Comparison of ENCODE assay signal across 17 mouse cellular contexts in the genomic region with DNA sequence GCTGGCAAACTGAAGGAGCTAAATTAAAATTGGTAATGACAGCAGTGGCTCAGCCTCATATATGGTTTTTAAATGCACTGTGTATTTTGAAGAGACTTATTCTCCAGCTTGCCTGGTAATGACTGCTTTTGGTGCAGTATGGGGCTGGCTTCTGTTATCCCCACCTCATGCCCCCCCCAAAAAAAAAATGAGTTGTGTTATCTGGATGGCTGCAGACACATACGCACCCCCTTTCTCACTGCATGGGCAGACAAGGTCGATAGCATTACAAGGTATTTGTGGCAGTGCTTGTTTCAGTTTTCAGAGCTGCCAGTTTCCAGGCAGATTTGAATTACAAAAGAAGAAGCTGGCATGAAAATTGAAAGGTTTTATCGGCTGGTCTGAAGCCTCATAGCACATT.
DNase-seq lines count a peak whose midpoint lies in the region; ATAC-seq and TF ChIP-seq lines count a peak whose summit lies in the region.
"Had no signal": no experiment of that assay in that cellular context is flagged by ENCODE, and none has a peak within 500 bp of the region (broad histone marks: within the 10 kb centered on the region; RNA-seq: fewer than 3 reads in every experiment).

No protein-coding gene starts in this region.

- no peak for TF ChIP-seq POLR2A in brain, embryonic 14.5 days (IDR thresholded peaks at IDR 0.05; ENCODE audit: borderline replicate concordance, extremely low read depth, insufficient read depth, insufficient read length, poor library complexity, severe bottlenecking)

- H3K27me3 ChIP-seq in hindbrain, embryonic 11.5 days (ENCODE audit: control insufficient read depth, insufficient read depth, low read length), result no peaks in the 10 kb centered on the region
- H3K27me3 ChIP-seq in hindbrain, embryonic 10.5 days (ENCODE audit: insufficient read depth, poor library complexity, severe bottlenecking), result no peaks in the 10 kb centered on the region
- H3K27me3 ChIP-seq in hindbrain, embryonic 14.5 days (ENCODE audit: control insufficient read depth, insufficient read depth, low read length), result no peaks in the 10 kb centered on the region
- H3K27me3 ChIP-seq: lung, embryonic 15.5 days had no signal

- no peaks in the 10 kb centered on the region for H3K36me3 ChIP-seq in hindbrain, embryonic 11.5 days (ENCODE audit: control insufficient read depth, insufficient read depth, low read length)
- H3K36me3 ChIP-seq in hindbrain, embryonic 10.5 days, result peaks cover 9% of the 10 kb centered on the region; the same call in 1 of the 2 replicates
- H3K36me3 ChIP-seq in hindbrain, embryonic 14.5 days (replicated peaks; ENCODE audit: control insufficient read depth, insufficient read depth), result peaks cover 5% of the 10 kb centered on the region; the same call in 1 of the 2 replicates
- H3K36me3 ChIP-seq: lung, embryonic 15.5 days had no signal

- no peaks in the 10 kb centered on the region for H3K9me3 ChIP-seq in hindbrain, embryonic 11.5 days (ENCODE audit: control insufficient read depth, low read length)
- no peaks in the 10 kb centered on the region for H3K9me3 ChIP-seq in hindbrain, embryonic 10.5 days
- H3K9me3 ChIP-seq in hindbrain, embryonic 14.5 days (ENCODE audit: control insufficient read depth, low read length), result no peaks in the 10 kb centered on the region
- H3K9me3 ChIP-seq: lung, embryonic 15.5 days had no signal

- no peak overlapping the region for H3K9ac ChIP-seq in hindbrain, embryonic 11.5 days (ENCODE audit: low read depth, low read length)
- no peak overlapping the region for H3K9ac ChIP-seq in hindbrain, embryonic 14.5 days
- H3K9ac ChIP-seq: lung, embryonic 15.5 days had no signal

- DNase-seq in hindbrain, embryonic 11.5 days (ENCODE audit: low spot score), result no peak
- no peak for DNase-seq in hindbrain, embryonic 10.5 days (ENCODE audit: low spot score)
- DNase-seq in brain, embryonic 14.5 days (ENCODE audit: low read depth), result peak; percentile 82
- no peak for DNase-seq in hindbrain, embryonic 14.5 days (ENCODE audit: low spot score)
- DNase-seq in adrenal gland, postnatal 10 days, result no peak
- no peak for DNase-seq in adrenal gland, postnatal 25 days
- no peak for DNase-seq in lung, postnatal 36 days
- DNase-seq: adrenal gland, postnatal 36 days; cerebellum, adult 18-20 months; embryo, embryonic 11 days; heart, postnatal 14 days; kidney, postnatal 14 days; left cerebral cortex, postnatal 4 days; thymus, adult 18-20 months had no signal

- H3K4me1 ChIP-seq in hindbrain, embryonic 11.5 days (replicated peaks; ENCODE audit: control insufficient read depth, insufficient read depth, low read length), result peaks cover 3% of the 10 kb centered on the region; the same call in 1 of the 2 replicates
- H3K4me1 ChIP-seq in hindbrain, embryonic 10.5 days (replicated peaks), result peaks cover 20% of the 10 kb centered on the region
- peaks cover 15% of the 10 kb centered on the region; the same call in 1 of the 2 replicates for H3K4me1 ChIP-seq in hindbrain, embryonic 14.5 days (replicated peaks; ENCODE audit: control insufficient read depth, insufficient read depth, low read length)
- H3K4me1 ChIP-seq: lung, embryonic 15.5 days had no signal

- WGBS in hindbrain, embryonic 11.5 days, result 47% methylated on average over 3 of the region's 3 CpGs
- WGBS in hindbrain, embryonic 10.5 days, result 46% methylated on average over 3 of the region's 3 CpGs
- 17% methylated on average over 3 of the region's 3 CpGs for WGBS in hindbrain, embryonic 14.5 days

- TF ChIP-seq CTCF in brain, embryonic 14.5 days (IDR thresholded peaks at IDR 0.05; ENCODE audit: borderline replicate concordance, extremely low read depth, insufficient read depth, insufficient read length), result no peak

- no peak overlapping the region for H3K4me3 ChIP-seq in hindbrain, embryonic 11.5 days (ENCODE audit: low read depth, low read length)
- no peak overlapping the region for H3K4me3 ChIP-seq in hindbrain, embryonic 10.5 days
- H3K4me3 ChIP-seq in hindbrain, embryonic 14.5 days (replicated peaks; ENCODE audit: low read length), result no peak overlapping the region
- H3K4me3 ChIP-seq: lung, embryonic 15.5 days had no signal

- peak; percentile 43; the same call in 1 of the 2 replicates for ATAC-seq in hindbrain, embryonic 11.5 days (ENCODE audit: low FRiP score)
- ATAC-seq in hindbrain, embryonic 14.5 days (ENCODE audit: low FRiP score), result no peak
- ATAC-seq in megakaryocyte-erythroid progenitor cell, adult 5-6 weeks (replicated peaks; ENCODE audit: low FRiP score, low TSS enrichment, poor library complexity, severe bottlenecking), result peak; percentile 95
- ATAC-seq: intestine, embryonic 16.5 days had no signal

- H3K27ac ChIP-seq in hindbrain, embryonic 11.5 days (ENCODE audit: low read depth, low read length), result peak overlapping the region; percentile 36; the same call in 1 of the 2 replicates
- H3K27ac ChIP-seq in hindbrain, embryonic 10.5 days, result no peak overlapping the region
- H3K27ac ChIP-seq in hindbrain, embryonic 14.5 days, result peak overlapping the region; percentile 50; the same call in 1 of the 2 replicates
- H3K27ac ChIP-seq: lung, embryonic 15.5 days had no signal

- H3K4me2 ChIP-seq in hindbrain, embryonic 11.5 days (replicated peaks; ENCODE audit: low read depth, low read length), result no peak overlapping the region
- H3K4me2 ChIP-seq in hindbrain, embryonic 14.5 days (replicated peaks), result 0 out of 2 replicates have a peak overlapping the region, but pooled peaks have one; percentile 10
- H3K4me2 ChIP-seq: lung, embryonic 15.5 days had no signal
